Mouse (Mus musculus) hindbrain, embryonic 11.5 days (tissue): ENCODE results near the gene Dusp18. TPM values are rescaled to one million over a fixed set of nuclear protein-coding genes. Genes with fewer than 3 reads are reported as not detected.

Source experiments
- ATAC-seq: fragments of 200-750 bp; cut with Nextera tagmentation; 2 replicates; pipeline ENCODE4 v1.8.0; 2017; ENCODE audit warnings: mild to moderate bottlenecking, moderate TSS enrichment, moderate library complexity; ENCODE audit not compliant: low FRiP score
- DNase-seq: peaks from one replicate; pipeline ENCODE4 v3.0.0-alpha.2; 2015; ENCODE audit warnings: low spot score
- H3K27ac ChIP-seq: fragments of 300-500 bp; sonication (generic); 2 replicates; pipeline ENCODE4 v1.5.1; 2014; ENCODE audit warnings: mild to moderate bottlenecking, low read depth, low read length
- H3K27me3 ChIP-seq: fragments of 300-500 bp; sonication (generic); 2 replicates; pipeline ENCODE4 v1.6.1; 2014; ENCODE audit warnings: mild to moderate bottlenecking, low read length, moderate library complexity, mixed read lengths; ENCODE audit not compliant: control insufficient read depth, insufficient read depth
- H3K36me3 ChIP-seq: fragments of 300-500 bp; sonication (generic); 2 replicates; pipeline ENCODE4 v1.6.1; 2014; ENCODE audit warnings: mild to moderate bottlenecking, low read length, moderate library complexity, mixed read lengths; ENCODE audit not compliant: control insufficient read depth, insufficient read depth
- H3K4me1 ChIP-seq: fragments of 300-500 bp; sonication (generic); replicated peaks from 2 replicates; pipeline ENCODE4 v1.6.1; 2014; ENCODE audit warnings: low read length, mixed read lengths; ENCODE audit not compliant: control insufficient read depth, insufficient read depth
- H3K4me2 ChIP-seq: fragments of 300-500 bp; sonication (generic); replicated peaks from 2 replicates; pipeline ENCODE4 v1.6.1; 2014; ENCODE audit warnings: mild to moderate bottlenecking, low read depth, low read length
- H3K4me3 ChIP-seq: fragments of 300-500 bp; sonication (generic); 2 replicates; pipeline ENCODE4 v1.5.1; 2014; ENCODE audit warnings: low read depth, low read length
- H3K9ac ChIP-seq: fragments of 300-500 bp; sonication (generic); 2 replicates; pipeline ENCODE4 v1.6.1; 2014; ENCODE audit warnings: low read depth, low read length
- H3K9me3 ChIP-seq: fragments of 300-500 bp; sonication (generic); 2 replicates; pipeline ENCODE4 v1.6.1; 2016; ENCODE audit warnings: low read length; ENCODE audit not compliant: control insufficient read depth
- WGBS: fragments of 180-500 bp; shearing (Covaris S2); extraction: QIAGEN DNeasy Blood & Tissue Kit; methylation state at CpG from one replicate; pipeline ENCODE4 v1.1.7; 2014; 5-methylcytosine and 5-hydroxymethylcytosine counted together
- polyA plus RNA-seq: library from polyadenylated mRNA; unstranded; fragments of >200 nt; fragmentation: Nextera tagmentation; extraction: Ambion mirVana; gene quantifications from 2 replicates; pipeline ENCODE4 v1.2.1, GENCODE M21; 2014

Dusp18 gene
- polyA plus RNA-seq, 1 experiment from 2014 or later, result 28.0 TPM

GRCm38 (mm10) chr11:3925916-3926315 is 30.9 kb downstream of the Dusp18 start:
- DNase-seq (no peak), ATAC-seq (no peak)
- no peak overlapping the region for H3K9ac ChIP-seq
- WGBS, result 95% methylated on average over 10 of the region's 10 CpGs
- H3K27ac ChIP-seq, result no peak overlapping the region
- H3K9me3 ChIP-seq, result no peaks in the 10 kb centered on the region
- H3K36me3 ChIP-seq, result no peaks in the 10 kb centered on the region
- H3K4me2 ChIP-seq, result no peak overlapping the region
- H3K27me3 ChIP-seq, result no peaks in the 10 kb centered on the region
- no peaks in the 10 kb centered on the region; the same call in 1 of the 2 replicates for H3K4me1 ChIP-seq
- no peak overlapping the region for H3K4me3 ChIP-seq

DNA sequence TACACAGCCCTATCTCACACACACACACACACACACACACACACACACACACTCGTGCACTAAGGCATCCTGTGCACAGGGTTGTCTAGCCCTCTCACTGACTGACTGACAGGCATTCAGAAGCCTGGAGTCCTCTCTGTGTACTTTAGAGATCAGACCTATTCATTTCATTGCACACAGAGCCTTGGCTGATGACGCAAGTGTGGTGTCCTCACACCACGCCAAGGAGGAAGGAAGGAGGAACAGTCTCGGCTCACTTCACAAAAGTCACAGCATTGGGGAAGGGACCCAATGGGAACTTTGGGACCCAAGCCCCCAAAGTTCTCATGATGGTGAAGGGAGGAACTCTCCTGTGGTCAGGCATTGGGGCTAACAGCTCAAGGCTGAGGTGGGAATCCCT is 35.0 kb downstream of the Dusp18 start:
- Histone ChIP-seq H3K36me3 (no peaks in the 10 kb centered on the region), H3K4me1 (peaks cover 2% of the 10 kb centered on the region; the same call in 1 of the 2 replicates), H3K4me3 (no peak overlapping the region), H3K27ac (no peak overlapping the region), H3K9ac (no peak overlapping the region), H3K4me2 (no peak overlapping the region), H3K9me3 (no peaks in the 10 kb centered on the region), H3K27me3 (no peaks in the 10 kb centered on the region)
- WGBS, result 87% methylated on average over 4 of the region's 4 CpGs
- no peak for ATAC-seq
- DNase-seq, result no peak

DNA sequence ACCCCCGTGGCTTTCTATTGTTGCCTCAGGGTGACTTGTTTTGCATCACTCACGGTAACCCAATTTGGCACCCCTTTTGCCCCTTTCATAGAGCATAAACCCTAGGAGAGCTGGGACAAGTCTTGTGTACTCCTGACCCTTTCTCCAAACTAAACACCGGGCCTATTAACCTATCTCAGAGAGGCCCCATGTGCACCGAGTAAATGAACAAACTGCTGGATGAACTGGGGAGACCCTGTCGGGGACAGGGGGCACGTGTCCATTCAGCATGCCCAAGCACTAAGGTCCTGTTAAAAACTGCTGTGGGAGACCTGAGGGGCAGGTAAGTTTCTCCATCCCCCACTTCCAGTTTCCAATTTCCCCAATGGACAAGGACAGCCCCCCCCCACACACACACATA is 35.9 kb downstream of the Dusp18 start:
- H3K27me3 ChIP-seq, result no peaks in the 10 kb centered on the region
- H3K4me2 ChIP-seq, result peak overlapping the region; percentile 74; the same call in 1 of the 2 replicates
- H3K36me3 ChIP-seq, result no peaks in the 10 kb centered on the region
- DNase-seq (no peak), ATAC-seq (no peak)
- H3K9ac ChIP-seq, result 0 out of 2 replicates have a peak overlapping the region, but pooled peaks have one; percentile 47
- H3K9me3 ChIP-seq, result no peaks in the 10 kb centered on the region
- H3K27ac ChIP-seq, result no peak overlapping the region
- peaks cover 2% of the 10 kb centered on the region; the same call in 1 of the 2 replicates for H3K4me1 ChIP-seq
- 29% methylated on average over 6 of the region's 6 CpGs for WGBS
- peak overlapping the region; percentile 39 for H3K4me3 ChIP-seq

DNA sequence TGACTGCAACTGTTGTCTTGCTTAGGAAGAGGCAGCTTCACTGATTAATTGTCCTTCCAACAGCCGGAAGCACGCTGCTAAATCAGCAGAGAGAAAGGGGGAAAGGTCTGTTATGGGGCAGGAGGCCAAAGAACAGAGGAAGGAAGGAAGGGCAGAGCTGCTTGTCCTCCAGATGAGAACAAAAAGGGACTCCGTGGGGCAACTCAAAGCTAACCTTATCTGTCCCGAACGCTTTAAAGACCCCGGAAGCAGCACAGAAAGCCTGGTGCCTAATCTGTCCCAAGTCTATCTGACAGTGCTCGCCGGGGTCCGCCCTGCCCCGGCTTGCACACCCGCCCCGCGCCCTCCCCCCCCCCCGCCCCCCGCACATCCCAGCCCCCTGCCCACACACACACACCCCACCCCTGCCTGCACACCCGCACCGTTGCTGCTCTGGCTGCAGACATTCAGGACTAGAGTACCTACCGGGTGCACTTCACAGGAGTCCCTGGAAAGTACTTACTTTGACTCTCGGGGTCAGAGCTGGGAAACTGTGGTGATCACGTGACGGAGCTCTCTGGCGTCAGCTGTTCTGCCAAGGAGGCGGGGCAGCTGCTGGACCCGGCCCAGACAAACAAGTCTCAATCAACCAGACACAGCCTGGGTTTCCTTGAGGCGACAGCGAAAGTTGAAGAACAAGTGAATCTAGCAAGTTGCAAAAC is 36.6 kb downstream of the Dusp18 start, which contains the start of gene Tcn2:
Tcn2 (minus strand) TSS at position 649 of the 701 bp plus-strand sequence.
- peak; percentile 86 for ATAC-seq
- DNase-seq, result peak; percentile 83
- Histone ChIP-seq H3K4me2 (peak within 1 kb of the TSS; percentile 74), H3K27ac (no peak within 1 kb of the TSS), H3K36me3 (no peaks in the 10 kb centered on the region), H3K4me3 (peak within 1 kb of the TSS; percentile 39), H3K27me3 (no peaks in the 10 kb centered on the region), H3K9me3 (no peaks in the 10 kb centered on the region), H3K4me1 (peaks cover 2% of the 10 kb centered on the region; the same call in 1 of the 2 replicates), H3K9ac (peak within 1 kb of the TSS; percentile 47)
- 1% methylated on average over 15 of the region's 26 CpGs for WGBS

GRCm38 (mm10) chr11:3933756-3934285 is 38.8 kb downstream of the Dusp18 start:
- no peak overlapping the region for H3K4me3 ChIP-seq
- ATAC-seq (no peak), DNase-seq (no peak)
- H3K4me1 ChIP-seq, result peaks cover 2% of the 10 kb centered on the region; the same call in 1 of the 2 replicates
- H3K4me2 ChIP-seq, result no peak overlapping the region
- no peak overlapping the region for H3K27ac ChIP-seq
- WGBS, result 76% methylated on average over 9 of the region's 9 CpGs
- no peak overlapping the region for H3K9ac ChIP-seq
- no peaks in the 10 kb centered on the region for H3K27me3 ChIP-seq
- no peaks in the 10 kb centered on the region for H3K36me3 ChIP-seq
- no peaks in the 10 kb centered on the region for H3K9me3 ChIP-seq

GRCm38 (mm10) chr11:3935135-3935534 is 40.1 kb downstream of the Dusp18 start:
- Histone ChIP-seq H3K9me3 (no peaks in the 10 kb centered on the region), H3K27ac (no peak overlapping the region), H3K4me1 (peaks cover 2% of the 10 kb centered on the region; the same call in 1 of the 2 replicates), H3K27me3 (no peaks in the 10 kb centered on the region), H3K36me3 (no peaks in the 10 kb centered on the region), H3K4me2 (no peak overlapping the region), H3K9ac (no peak overlapping the region), H3K4me3 (no peak overlapping the region)
- WGBS, result 74% methylated on average over 4 of the region's 4 CpGs
- ATAC-seq, result no peak
- no peak for DNase-seq

- 94% methylated on average over 3 of the region's 3 CpGs for WGBS
- DNase-seq, result no peak
Observed at GRCm38 (mm10) chr11:3936318-3936717, 41.3 kb downstream of the Dusp18 start.

GRCm38 (mm10) chr11:3937321-3937874 is 42.4 kb downstream of the Dusp18 start:
- Histone ChIP-seq H3K4me1 (no peaks in the 10 kb centered on the region), H3K4me2 (no peak overlapping the region), H3K9ac (no peak overlapping the region), H3K27ac (no peak overlapping the region), H3K36me3 (no peaks in the 10 kb centered on the region), H3K4me3 (no peak overlapping the region), H3K27me3 (no peaks in the 10 kb centered on the region), H3K9me3 (no peaks in the 10 kb centered on the region)
- ATAC-seq (no peak), DNase-seq (no peak)
- 75% methylated on average over 13 of the region's 13 CpGs for WGBS

More at GRCm38 (mm10) chr11:3936318-3936717, 41.3 kb downstream of the Dusp18 start:
- Histone ChIP-seq H3K9ac (no peak overlapping the region), H3K27me3 (no peaks in the 10 kb centered on the region), H3K4me1 (peaks cover under 1% of the 10 kb centered on the region; the same call in 1 of the 2 replicates), H3K27ac (no peak overlapping the region), H3K4me2 (no peak overlapping the region), H3K9me3 (no peaks in the 10 kb centered on the region), H3K36me3 (no peaks in the 10 kb centered on the region), H3K4me3 (no peak overlapping the region)
- ATAC-seq, result no peak
